Comparison of ENCODE assay signal across 8 mouse cellular contexts in the genomic region with DNA sequence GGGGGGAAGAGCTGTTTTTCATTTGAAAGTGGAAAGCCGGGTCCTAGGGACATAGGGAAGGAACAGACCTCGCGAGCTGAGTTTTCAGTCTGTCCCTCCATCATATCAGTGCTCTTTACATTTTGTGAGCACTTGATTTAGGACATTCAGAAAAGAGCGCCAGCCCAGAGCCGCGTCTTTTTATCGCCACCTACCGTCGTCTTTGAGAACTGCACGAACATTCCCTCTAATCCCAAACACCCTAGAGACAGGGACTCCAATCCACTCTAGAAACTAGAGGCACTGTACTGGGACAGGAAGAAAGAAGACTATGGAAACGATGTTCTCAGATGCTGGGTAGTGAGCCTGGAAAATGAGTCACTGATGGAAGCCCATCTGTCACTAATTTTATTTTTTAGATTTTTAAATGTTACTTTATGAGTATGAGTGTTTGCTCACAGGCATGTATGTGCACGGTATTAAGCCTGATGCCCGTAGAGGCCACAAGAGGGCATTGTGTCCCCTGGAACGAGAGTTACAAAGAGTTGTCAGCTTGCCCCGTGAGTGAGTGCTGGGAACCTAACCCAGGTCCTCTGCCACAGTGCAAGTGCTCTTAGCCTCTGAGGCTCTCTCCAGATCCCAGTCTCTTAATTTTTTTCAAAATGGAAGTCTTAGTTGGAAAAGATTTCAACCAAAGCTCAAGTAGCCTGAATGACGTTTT. TPM values are rescaled to one million over a fixed set of nuclear protein-coding genes. Genes with fewer than 3 reads are reported as not detected.
DNase-seq lines count a peak whose midpoint lies in the region; ATAC-seq and TF ChIP-seq lines count a peak whose summit lies in the region.
"Had no signal": no experiment of that assay in that cellular context is flagged by ENCODE, and none has a peak within 500 bp of the region (broad histone marks: within the 10 kb centered on the region; RNA-seq: fewer than 3 reads in every experiment).

No protein-coding gene starts in this region.

- peaks cover 0 to 5% of the 10 kb centered on the region in 2 experiments; a peak in 1 of 4 replicates for H3K36me3 ChIP-seq in MEL (ENCODE audit: control insufficient read depth in 1 of 2, insufficient read depth in 2 of 2, low read length in 2 of 2)
- H3K36me3 ChIP-seq in heart, embryonic 13.5 days: no peaks in the 10 kb centered on the region

- H3K9me3 ChIP-seq in MEL (replicated peaks; ENCODE audit: insufficient read depth, low read length): no peaks in the 10 kb centered on the region
- H3K9me3 ChIP-seq in heart, embryonic 13.5 days: no peaks in the 10 kb centered on the region

- no peak for ATAC-seq in heart, embryonic 13.5 days (ENCODE audit: extremely low read depth, insufficient number of reproducible peaks, low FRiP score, low TSS enrichment)

- peak; percentile 92 for TF ChIP-seq RAD21 in MEL (IDR thresholded peaks at IDR 0.05; ENCODE audit: low read depth, low read length)

- 22% methylated on average over 16 of the region's 16 CpGs for WGBS in heart, embryonic 13.5 days

- TF ChIP-seq POLR2A in MEL (IDR thresholded peaks at IDR 0.05; ENCODE audit: control insufficient read depth in 1 of 2, insufficient read depth in 1 of 2, low read depth in 1 of 2, low read length in 2 of 2, poor library complexity in 1 of 2): no peak
- TF ChIP-seq POLR2A in embryonic fibroblast, embryonic 13.5 days (IDR thresholded peaks at IDR 0.05; ENCODE audit: low read depth, low read length): no peak

- DNase-seq in MEL (ENCODE audit: low read depth, low spot score): peak; percentile 73
- peak; percentile 21 to 44 for DNase-seq in adrenal gland, postnatal 4 days (ENCODE audit: low spot score in 2 of 2)
- peak; percentile 58 to 83 for DNase-seq in kidney, postnatal 25 days
- peak; percentile 78 for DNase-seq in lung, postnatal 10 days
- peak; percentile 83 for DNase-seq in retina, postnatal 1 day

- peak overlapping the region; percentile 46; the same call in 1 of the 2 replicates for H3K4me2 ChIP-seq in heart, embryonic 13.5 days

- H3K27me3 ChIP-seq in MEL (ENCODE audit: control insufficient read depth in 1 of 2, insufficient read depth in 2 of 2, low read length in 2 of 2): no peaks in the 10 kb centered on the region; a peak in 1 of 4 replicates
- no peaks in the 10 kb centered on the region for H3K27me3 ChIP-seq in heart, embryonic 13.5 days (replicated peaks)

- no peak overlapping the region for H3K4me3 ChIP-seq in MEL (ENCODE audit: control insufficient read depth in 1 of 2, insufficient read depth in 1 of 2, low read depth in 2 of 2, low read length in 2 of 2)
- no peak overlapping the region for H3K4me3 ChIP-seq in embryonic fibroblast, embryonic 13.5 days (ENCODE audit: insufficient read depth, low read length)
- no peak overlapping the region for H3K4me3 ChIP-seq in heart, embryonic 13.5 days
- H3K4me3 ChIP-seq: megakaryocyte, embryonic 14.5 days had no signal

- H3K79me2 ChIP-seq in MEL (ENCODE audit: control insufficient read depth, insufficient read depth, low read length, poor library complexity): no peaks in the 10 kb centered on the region

- H3K9ac ChIP-seq in MEL (ENCODE audit: control insufficient read depth, low read depth, low read length, poor library complexity, severe bottlenecking): no peak overlapping the region
- H3K9ac ChIP-seq in heart, embryonic 13.5 days: no peak overlapping the region

- no peak overlapping the region for H3K27ac ChIP-seq in MEL (ENCODE audit: control insufficient read depth, low read depth, low read length)
- H3K27ac ChIP-seq in embryonic fibroblast, embryonic 13.5 days (ENCODE audit: insufficient read depth, low read length): no peak overlapping the region
- H3K27ac ChIP-seq in heart, embryonic 13.5 days (replicated peaks): no peak overlapping the region

- TF ChIP-seq EP300 in MEL (IDR thresholded peaks at IDR 0.05; ENCODE audit: low read depth in 1 of 2, low read length in 2 of 2): no peak

- peak; percentile 89 to 91 (median 90) for TF ChIP-seq CTCF in MEL (IDR thresholded peaks at IDR 0.05 in 2 of 3, conservative IDR thresholded peaks at IDR 0.05 in 1 of 3; ENCODE audit: control insufficient read depth in 1 of 3, insufficient read depth in 1 of 3, low read depth in 2 of 3, low read length in 3 of 3, poor library complexity in 1 of 3, severe bottlenecking in 1 of 3)
- peak; percentile 35; the same call in 1 of the 2 replicates for TF ChIP-seq CTCF in embryonic fibroblast, embryonic 13.5 days (IDR thresholded peaks at IDR 0.05; ENCODE audit: borderline replicate concordance, insufficient read depth, low read length)

- peaks cover under 1 to 9% of the 10 kb centered on the region in 2 experiments; a peak in 3 of 4 replicates for H3K4me1 ChIP-seq in MEL (ENCODE audit: control insufficient read depth in 1 of 2, insufficient read depth in 2 of 2, low read length in 2 of 2)
- 0 out of 2 replicates have a peak, but pooled peaks cover 2% of the 10 kb centered on the region for H3K4me1 ChIP-seq in embryonic fibroblast, embryonic 13.5 days (ENCODE audit: control insufficient read depth, insufficient read depth, low read length)
- H3K4me1 ChIP-seq in heart, embryonic 13.5 days: peaks cover 34% of the 10 kb centered on the region

TF ChIP-seq in MEL, 35 proteins besides CTCF, POLR2A, EP300 and RAD21:
- no peak for TF ChIP-seq CHD2 (IDR thresholded peaks at IDR 0.05; ENCODE audit: low read length)
- no peak for TF ChIP-seq TBP (IDR thresholded peaks at IDR 0.05; ENCODE audit: low read depth, low read length)
- TF ChIP-seq SIN3A (IDR thresholded peaks at IDR 0.05; ENCODE audit: low read length): no peak
- TF ChIP-seq MXI1 (IDR thresholded peaks at IDR 0.05; ENCODE audit: low read depth, low read length): no peak
- TF ChIP-seq SMC3 (IDR thresholded peaks at IDR 0.05; ENCODE audit: low read depth, low read length): peak; percentile 87
- no peak for TF ChIP-seq USF2 (IDR thresholded peaks at IDR 0.05; ENCODE audit: borderline replicate concordance in 1 of 2, insufficient read depth in 1 of 2, low read depth in 1 of 2, low read length in 2 of 2)
- no peak for TF ChIP-seq USF1 (IDR thresholded peaks at IDR 0.05; ENCODE audit: low read depth, low read length)
- TF ChIP-seq HCFC1 (IDR thresholded peaks at IDR 0.05; ENCODE audit: low read depth, low read length): no peak
- no peak for TF ChIP-seq POLR2AphosphoS2 (IDR thresholded peaks at IDR 0.05; ENCODE audit: low read length)
- TF ChIP-seq GATA1 (IDR thresholded peaks at IDR 0.05; ENCODE audit: low read depth, low read length): no peak
- TF ChIP-seq MAFK (IDR thresholded peaks at IDR 0.05; ENCODE audit: borderline replicate concordance, low read depth, low read length): no peak
- peak; percentile 81 for TF ChIP-seq ZC3H11A (IDR thresholded peaks at IDR 0.05; ENCODE audit: low read depth, low read length)
- TF ChIP-seq ZKSCAN1 (IDR thresholded peaks at IDR 0.05; ENCODE audit: low read depth, low read length): no peak
- no peak for TF ChIP-seq BHLHE40 (IDR thresholded peaks at IDR 0.05; ENCODE audit: borderline replicate concordance, low read depth, low read length)
- TF ChIP-seq KAT2A (conservative IDR thresholded peaks at IDR 0.05; ENCODE audit: low read depth, low read length): no peak
TF ChIP-seq in MEL: peak in this region for 2.

RNA-seq across cellular contexts. Expression of a gene that starts 11.9 kb away (rescaled TPM):
- 324 and 348 TPM in 2 replicates for total RNA-seq in MEL (2012; rRNA removed)
- 100 to 1,000 TPM in 1 of 2 experiments, not detected in 1; 500 TPM for polyA plus RNA-seq in MEL (2012; ENCODE audit: insufficient read depth in 1 of 2, insufficient read length in 2 of 2, low read depth in 1 of 2, low replicate concordance in 2 of 2, missing spikeins in 1 of 2)
- total RNA-seq in adrenal gland, postnatal 4 days (2021): 100 to 1,000 TPM; 147 to 177 TPM
- polyA plus RNA-seq in embryonic fibroblast, embryonic 13.5 days (2011; ENCODE audit: insufficient read length, low read depth, missing spikeins): 165 and 245 TPM in 2 replicates
- 303 and 356 TPM in 2 replicates for polyA plus RNA-seq in heart, embryonic 13.5 days (2015; fragmentation: Nextera tagmentation; extraction: Ambion mirVana)

RNA-seq across cellular contexts. Expression of a gene that starts 46.3 kb away (rescaled TPM):
- 2.5 and 3.0 TPM in 2 replicates for total RNA-seq in MEL (2012; rRNA removed)
- polyA plus RNA-seq in MEL (2012; ENCODE audit: insufficient read depth in 1 of 2, insufficient read length in 2 of 2, low read depth in 1 of 2, low replicate concordance in 2 of 2, missing spikeins in 1 of 2): 1 to 10 TPM in 1 of 2 experiments, not detected in 1; 7.7 TPM
- total RNA-seq in adrenal gland, postnatal 4 days (2021): 1 to 10 TPM; 7.7 to 8.0 TPM
- 0.58 and 2.1 TPM in 2 replicates for polyA plus RNA-seq in embryonic fibroblast, embryonic 13.5 days (2011; ENCODE audit: insufficient read length, low read depth, missing spikeins)
- polyA plus RNA-seq in heart, embryonic 13.5 days (2015; fragmentation: Nextera tagmentation; extraction: Ambion mirVana): 2.5 and 3.5 TPM in 2 replicates

Comparison
In these comparisons a context has a peak if more than half of its experiments do, and no peak if none do; other contexts are left out.
1. DNase-seq: peak in every context shown above with its lines; median percentile 83 in retina, postnatal 1 day; 78 in lung, postnatal 10 days; 73 in MEL; 70 in kidney, postnatal 25 days; 32 in adrenal gland, postnatal 4 days.